Mouse (Mus musculus): ENCODE results near the gene Gfpt1. TPM values are rescaled to one million over a fixed set of nuclear protein-coding genes. Genes with fewer than 3 reads are reported as not detected.
A peak's percentile ranks its signal among the peaks of the same experiment; 100 is the strongest.
"Not testable (repeated sequence)": the region's sequence is repeated elsewhere in the genome, so short reads cannot be mapped to it uniquely, and the experiment has no call there.

The Gfpt1 gene
- polyA plus RNA-seq, 1 experiment from 2014 or later = 31.0 TPM

- H3K36me3 ChIP-seq (ENCODE audit: control insufficient read depth, insufficient read depth, low read length) = peaks cover 11% of the 10 kb centered on the region; the same call in 1 of the 2 replicates
- no peak overlapping the region for H3K27ac ChIP-seq (ENCODE audit: low read length)
- no peaks in the 10 kb centered on the region for H3K27me3 ChIP-seq (ENCODE audit: control insufficient read depth, insufficient read depth, low read length)
- H3K9me3 ChIP-seq (replicated peaks; ENCODE audit: control insufficient read depth, low read length) = no peaks in the 10 kb centered on the region
- no peak overlapping the region for H3K4me2 ChIP-seq (ENCODE audit: low read depth, low read length)
- H3K4me3 ChIP-seq (replicated peaks; ENCODE audit: low read length) = no peak overlapping the region
- no peak overlapping the region for H3K9ac ChIP-seq (ENCODE audit: low read length)
- no peaks in the 10 kb centered on the region for H3K4me1 ChIP-seq (ENCODE audit: control insufficient read depth, insufficient read depth, low read length)
- WGBS = 87% methylated on average over 4 of the region's 4 CpGs
- no peak for ATAC-seq (ENCODE audit: insufficient read depth, low FRiP score)
These were observed 36.8 kb downstream of the Gfpt1 start for GRCm38 (mm10) chr6:87079457-87079856.

GRCm38 (mm10) chr6:87085026-87085425 lies 42.4 kb downstream of the Gfpt1 start:
- no peak overlapping the region for H3K27ac ChIP-seq (ENCODE audit: low read length)
- H3K9me3 ChIP-seq (replicated peaks; ENCODE audit: control insufficient read depth, low read length) = no peaks in the 10 kb centered on the region
- no peaks in the 10 kb centered on the region for H3K27me3 ChIP-seq (ENCODE audit: control insufficient read depth, insufficient read depth, low read length)
- WGBS = 64% methylated on average over 6 of the region's 6 CpGs
- no peak overlapping the region for H3K4me3 ChIP-seq (replicated peaks; ENCODE audit: low read length)
- no peaks in the 10 kb centered on the region for H3K4me1 ChIP-seq (ENCODE audit: control insufficient read depth, insufficient read depth, low read length)
- no peak for ATAC-seq (ENCODE audit: insufficient read depth, low FRiP score)
- no peak overlapping the region for H3K4me2 ChIP-seq (ENCODE audit: low read depth, low read length)
- H3K9ac ChIP-seq (ENCODE audit: low read length) = no peak overlapping the region
- peaks cover 20% of the 10 kb centered on the region; the same call in 1 of the 2 replicates for H3K36me3 ChIP-seq (ENCODE audit: control insufficient read depth, insufficient read depth, low read length)

- 91% methylated on average over 5 of the region's 5 CpGs for WGBS
- no peak for ATAC-seq (ENCODE audit: insufficient read depth, low FRiP score)
These were observed 45.7 kb downstream of the Gfpt1 start for GRCm38 (mm10) chr6:87088356-87088755.

GRCm38 (mm10) chr6:87090877-87091276 lies 48.2 kb downstream of the Gfpt1 start:
- H3K27ac ChIP-seq (ENCODE audit: low read length) = no peak overlapping the region
- no peak overlapping the region for H3K9ac ChIP-seq (ENCODE audit: low read length)
- ATAC-seq (ENCODE audit: insufficient read depth, low FRiP score) = no peak
- H3K36me3 ChIP-seq (ENCODE audit: control insufficient read depth, insufficient read depth, low read length) = peaks cover 8% of the 10 kb centered on the region; the same call in 1 of the 2 replicates
- no peaks in the 10 kb centered on the region for H3K4me1 ChIP-seq (ENCODE audit: control insufficient read depth, insufficient read depth, low read length)
- WGBS = 78% methylated on average over 3 of the region's 3 CpGs
- no peak overlapping the region for H3K4me3 ChIP-seq (replicated peaks; ENCODE audit: low read length)
- H3K4me2 ChIP-seq (ENCODE audit: low read depth, low read length) = no peak overlapping the region
- no peaks in the 10 kb centered on the region for H3K9me3 ChIP-seq (replicated peaks; ENCODE audit: control insufficient read depth, low read length)
- no peaks in the 10 kb centered on the region for H3K27me3 ChIP-seq (ENCODE audit: control insufficient read depth, insufficient read depth, low read length)

More at GRCm38 (mm10) chr6:87088356-87088755, 45.7 kb downstream of the Gfpt1 start:
- H3K36me3 ChIP-seq (ENCODE audit: control insufficient read depth, insufficient read depth, low read length) = peaks cover 15% of the 10 kb centered on the region; the same call in 1 of the 2 replicates
- no peak overlapping the region for H3K4me3 ChIP-seq (replicated peaks; ENCODE audit: low read length)
- H3K9ac ChIP-seq (ENCODE audit: low read length) = no peak overlapping the region
- no peak overlapping the region for H3K27ac ChIP-seq (ENCODE audit: low read length)
- H3K4me1 ChIP-seq (ENCODE audit: control insufficient read depth, insufficient read depth, low read length) = no peaks in the 10 kb centered on the region
- no peak overlapping the region for H3K4me2 ChIP-seq (ENCODE audit: low read depth, low read length)
- H3K27me3 ChIP-seq (ENCODE audit: control insufficient read depth, insufficient read depth, low read length) = no peaks in the 10 kb centered on the region
- no peaks in the 10 kb centered on the region for H3K9me3 ChIP-seq (replicated peaks; ENCODE audit: control insufficient read depth, low read length)

- no peak overlapping the region for H3K27ac ChIP-seq (ENCODE audit: low read length)
- H3K9me3 ChIP-seq (replicated peaks; ENCODE audit: control insufficient read depth, low read length) = no peaks in the 10 kb centered on the region
- WGBS = 81% methylated on average over 5 of the region's 5 CpGs
- no peak for ATAC-seq (ENCODE audit: insufficient read depth, low FRiP score)
- peaks cover 6% of the 10 kb centered on the region; the same call in 1 of the 2 replicates for H3K36me3 ChIP-seq (ENCODE audit: control insufficient read depth, insufficient read depth, low read length)
- H3K27me3 ChIP-seq (ENCODE audit: control insufficient read depth, insufficient read depth, low read length) = no peaks in the 10 kb centered on the region
- no peak overlapping the region for H3K4me2 ChIP-seq (ENCODE audit: low read depth, low read length)
- no peak overlapping the region for H3K9ac ChIP-seq (ENCODE audit: low read length)
- no peak overlapping the region for H3K4me3 ChIP-seq (replicated peaks; ENCODE audit: low read length)
- no peaks in the 10 kb centered on the region for H3K4me1 ChIP-seq (ENCODE audit: control insufficient read depth, insufficient read depth, low read length)
These were observed 49.8 kb downstream of the Gfpt1 start for GRCm38 (mm10) chr6:87092476-87092875.

GRCm38 (mm10) chr6:87093631-87094030 lies 51.0 kb downstream of the Gfpt1 start:
- ATAC-seq (ENCODE audit: insufficient read depth, low FRiP score); H3K9me3 ChIP-seq (replicated peaks; ENCODE audit: control insufficient read depth, low read length); H3K36me3 ChIP-seq (ENCODE audit: control insufficient read depth, insufficient read depth, low read length); H3K4me3 ChIP-seq (replicated peaks; ENCODE audit: low read length); H3K4me2 ChIP-seq (ENCODE audit: low read depth, low read length); H3K27ac ChIP-seq (ENCODE audit: low read length); H3K9ac ChIP-seq (ENCODE audit: low read length); H3K27me3 ChIP-seq (ENCODE audit: control insufficient read depth, insufficient read depth, low read length); H3K4me1 ChIP-seq (ENCODE audit: control insufficient read depth, insufficient read depth, low read length): not testable (repeated sequence)
- WGBS = 87% methylated on average over 8 of the region's 8 CpGs

GRCm38 (mm10) chr6:87099261-87099660 lies 56.6 kb downstream of the Gfpt1 start:
- no peak for ATAC-seq (ENCODE audit: insufficient read depth, low FRiP score)
- Histone ChIP-seq H3K27ac (ENCODE audit: low read length) (peak overlapping the region; percentile 73), H3K9ac (ENCODE audit: low read length) (no peak overlapping the region), H3K4me3 (replicated peaks; ENCODE audit: low read length) (no peak overlapping the region), H3K36me3 (ENCODE audit: control insufficient read depth, insufficient read depth, low read length) (no peaks in the 10 kb centered on the region), H3K4me2 (ENCODE audit: low read depth, low read length) (no peak overlapping the region), H3K9me3 (replicated peaks; ENCODE audit: control insufficient read depth, low read length) (no peaks in the 10 kb centered on the region), H3K27me3 (ENCODE audit: control insufficient read depth, insufficient read depth, low read length) (no peaks in the 10 kb centered on the region), H3K4me1 (ENCODE audit: control insufficient read depth, insufficient read depth, low read length) (peaks cover 27% of the 10 kb centered on the region)
- 22% methylated on average over 3 of the region's 3 CpGs for WGBS

GRCm38 (mm10) chr6:87099671-87100296 lies 57.1 kb downstream of the Gfpt1 start:
- no peaks in the 10 kb centered on the region for H3K27me3 ChIP-seq (ENCODE audit: control insufficient read depth, insufficient read depth, low read length)
- no peaks in the 10 kb centered on the region for H3K36me3 ChIP-seq (ENCODE audit: control insufficient read depth, insufficient read depth, low read length)
- H3K9ac ChIP-seq (ENCODE audit: low read length) = peak overlapping the region; percentile 41; the same call in 1 of the 2 replicates
- peaks cover 27% of the 10 kb centered on the region for H3K4me1 ChIP-seq (ENCODE audit: control insufficient read depth, insufficient read depth, low read length)
- H3K4me3 ChIP-seq (replicated peaks; ENCODE audit: low read length) = no peak overlapping the region
- H3K9me3 ChIP-seq (replicated peaks; ENCODE audit: control insufficient read depth, low read length) = no peaks in the 10 kb centered on the region
- peak overlapping the region; percentile 73 for H3K27ac ChIP-seq (ENCODE audit: low read length)
- no peak overlapping the region for H3K4me2 ChIP-seq (ENCODE audit: low read depth, low read length)
- ATAC-seq (ENCODE audit: insufficient read depth, low FRiP score) = no peak
- WGBS = 37% methylated on average over 7 of the region's 7 CpGs

- H3K27me3 ChIP-seq (ENCODE audit: control insufficient read depth, insufficient read depth, low read length) = no peaks in the 10 kb centered on the region
- H3K4me1 ChIP-seq (ENCODE audit: control insufficient read depth, insufficient read depth, low read length) = peaks cover 27% of the 10 kb centered on the region
- peak overlapping the region; percentile 41 for H3K9ac ChIP-seq (ENCODE audit: low read length)
- no peak overlapping the region for H3K4me2 ChIP-seq (ENCODE audit: low read depth, low read length)
- no peak overlapping the region for H3K4me3 ChIP-seq (replicated peaks; ENCODE audit: low read length)
- no peak for ATAC-seq (ENCODE audit: insufficient read depth, low FRiP score)
- no peaks in the 10 kb centered on the region for H3K9me3 ChIP-seq (replicated peaks; ENCODE audit: control insufficient read depth, low read length)
- peak overlapping the region; percentile 73 for H3K27ac ChIP-seq (ENCODE audit: low read length)
- H3K36me3 ChIP-seq (ENCODE audit: control insufficient read depth, insufficient read depth, low read length) = no peaks in the 10 kb centered on the region
- 77% methylated on average over 9 of the region's 9 CpGs for WGBS
These were observed 57.8 kb downstream of the Gfpt1 start for GRCm38 (mm10) chr6:87100297-87101020.

All from stomach, embryonic 16.5 days (tissue).